ENCODE assay signal across 1 mouse cellular context in genomic region chr11:121529747-121530146, GRCm38 (mm10).
TF ChIP-seq lines count a peak whose summit lies in the region.

No protein-coding gene starts in this region.

TF ChIP-seq in MEL, 35 proteins besides CTCF, POLR2A, EP300 and RAD21:
- peak; percentile 34 for TF ChIP-seq TAL1 (IDR thresholded peaks at IDR 0.05; ENCODE audit: low read length)
- no peak for TF ChIP-seq MAFK (IDR thresholded peaks at IDR 0.05; ENCODE audit: borderline replicate concordance, low read depth, low read length)
TF ChIP-seq in MEL: peak in this region for 1.
